Mouse (Mus musculus): ENCODE measurements around the gene Ccl22. TPM values are rescaled to one million over a fixed set of nuclear protein-coding genes. Genes with fewer than 3 reads are reported as not detected.

Gene Ccl22
- polyA plus RNA-seq (2015; fragmentation: Nextera tagmentation; extraction: Ambion mirVana), result not detected in 2 replicates

- peaks cover 10% of the 10 kb centered on the region; the same call in 1 of the 2 replicates for H3K27me3 ChIP-seq (replicated peaks)
- no peaks in the 10 kb centered on the region for H3K4me1 ChIP-seq
- H3K4me2 ChIP-seq, result no peak within 1 kb of the TSS
- no peaks in the 10 kb centered on the region for H3K36me3 ChIP-seq
- 82% methylated on average over 7 of the region's 7 CpGs for WGBS
- H3K9me3 ChIP-seq, result peaks cover 2% of the 10 kb centered on the region; the same call in 1 of the 2 replicates
- H3K4me3 ChIP-seq, result no peak within 1 kb of the TSS
- H3K9ac ChIP-seq, result no peak within 1 kb of the TSS
- no peak within 1 kb of the TSS for H3K27ac ChIP-seq (replicated peaks)
- no peak for ATAC-seq (ENCODE audit: extremely low read depth, insufficient number of reproducible peaks, low FRiP score, low TSS enrichment)
Measured at GRCm38 (mm10) chr8:94745476-94746184, at the start of gene Ccl22. Gene Ccl22 (plus strand): TSS chr8:94745590.

- ATAC-seq (ENCODE audit: extremely low read depth, insufficient number of reproducible peaks, low FRiP score, low TSS enrichment), result no peak
- peak within 1 kb of the TSS; percentile 53 for H3K4me3 ChIP-seq
- no peaks in the 10 kb centered on the region for H3K36me3 ChIP-seq
- peaks cover 15% of the 10 kb centered on the region for H3K4me1 ChIP-seq
- H3K9me3 ChIP-seq, result no peaks in the 10 kb centered on the region
- H3K9ac ChIP-seq, result peak within 1 kb of the TSS; percentile 65
- H3K27ac ChIP-seq (replicated peaks), result no peak within 1 kb of the TSS
- H3K27me3 ChIP-seq (replicated peaks), result peaks cover 77% of the 10 kb centered on the region
- WGBS, result 1% methylated on average over 41 of the region's 41 CpGs
- peak within 1 kb of the TSS; percentile 79 for H3K4me2 ChIP-seq
Measured at GRCm38 (mm10) chr8:94695994-94696384, 49.4 kb upstream of the Ccl22 start, which contains the start of gene Pllp. Gene Pllp (minus strand): TSS chr8:94696278.

- Histone ChIP-seq H3K4me2 (peak overlapping the region; percentile 79), H3K9me3 (no peaks in the 10 kb centered on the region), H3K4me3 (peak overlapping the region; percentile 53), H3K27ac (replicated peaks) (no peak overlapping the region), H3K9ac (no peak overlapping the region), H3K4me1 (peaks cover 15% of the 10 kb centered on the region), H3K27me3 (replicated peaks) (peaks cover 77% of the 10 kb centered on the region), H3K36me3 (no peaks in the 10 kb centered on the region)
- ATAC-seq (ENCODE audit: extremely low read depth, insufficient number of reproducible peaks, low FRiP score, low TSS enrichment), result no peak
- WGBS, result 54% methylated on average over 3 of the region's 3 CpGs
Measured at GRCm38 (mm10) chr8:94696566-94696965, 48.8 kb upstream of the Ccl22 start.

GRCm38 (mm10) chr8:94697956-94698355 is 47.4 kb upstream of the Ccl22 start:
- H3K4me3 ChIP-seq, result no peak overlapping the region
- H3K27me3 ChIP-seq (replicated peaks), result peaks cover 64% of the 10 kb centered on the region
- H3K27ac ChIP-seq (replicated peaks), result no peak overlapping the region
- H3K4me1 ChIP-seq, result peaks cover 18% of the 10 kb centered on the region
- H3K4me2 ChIP-seq, result no peak overlapping the region
- 67% methylated on average over 6 of the region's 6 CpGs for WGBS
- no peak for ATAC-seq (ENCODE audit: extremely low read depth, insufficient number of reproducible peaks, low FRiP score, low TSS enrichment)
- H3K9ac ChIP-seq, result no peak overlapping the region
- H3K9me3 ChIP-seq, result no peaks in the 10 kb centered on the region
- H3K36me3 ChIP-seq, result no peaks in the 10 kb centered on the region

GRCm38 (mm10) chr8:94699366-94699765 is 46.0 kb upstream of the Ccl22 start:
- peaks cover 19% of the 10 kb centered on the region for H3K4me1 ChIP-seq
- no peaks in the 10 kb centered on the region for H3K9me3 ChIP-seq
- no peaks in the 10 kb centered on the region for H3K36me3 ChIP-seq
- WGBS, result 71% methylated on average over 16 of the region's 16 CpGs
- ATAC-seq (ENCODE audit: extremely low read depth, insufficient number of reproducible peaks, low FRiP score, low TSS enrichment), result no peak
- no peak overlapping the region for H3K4me2 ChIP-seq
- peaks cover 50% of the 10 kb centered on the region for H3K27me3 ChIP-seq (replicated peaks)
- H3K4me3 ChIP-seq, result no peak overlapping the region
- H3K27ac ChIP-seq (replicated peaks), result no peak overlapping the region
- H3K9ac ChIP-seq, result no peak overlapping the region

GRCm38 (mm10) chr8:94700421-94700935 is 44.9 kb upstream of the Ccl22 start:
- no peaks in the 10 kb centered on the region for H3K36me3 ChIP-seq
- H3K27ac ChIP-seq (replicated peaks), result no peak overlapping the region
- peaks cover 39% of the 10 kb centered on the region for H3K27me3 ChIP-seq (replicated peaks)
- WGBS, result 78% methylated on average over 4 of the region's 4 CpGs
- H3K9ac ChIP-seq, result no peak overlapping the region
- no peak for ATAC-seq (ENCODE audit: extremely low read depth, insufficient number of reproducible peaks, low FRiP score, low TSS enrichment)
- H3K4me1 ChIP-seq, result peaks cover 19% of the 10 kb centered on the region
- no peak overlapping the region for H3K4me2 ChIP-seq
- no peak overlapping the region for H3K4me3 ChIP-seq
- no peaks in the 10 kb centered on the region for H3K9me3 ChIP-seq

GRCm38 (mm10) chr8:94702156-94702555 is 43.2 kb upstream of the Ccl22 start:
- WGBS, result 58% methylated on average over 3 of the region's 3 CpGs
- Histone ChIP-seq H3K27me3 (replicated peaks) (peaks cover 22% of the 10 kb centered on the region), H3K4me1 (peaks cover 25% of the 10 kb centered on the region), H3K27ac (replicated peaks) (no peak overlapping the region), H3K4me3 (no peak overlapping the region), H3K9me3 (no peaks in the 10 kb centered on the region), H3K9ac (no peak overlapping the region), H3K36me3 (no peaks in the 10 kb centered on the region), H3K4me2 (peak overlapping the region; percentile 80)
- ATAC-seq (ENCODE audit: extremely low read depth, insufficient number of reproducible peaks, low FRiP score, low TSS enrichment), result no peak

- Histone ChIP-seq H3K9me3 (no peaks in the 10 kb centered on the region), H3K4me1 (peaks cover 29% of the 10 kb centered on the region), H3K36me3 (no peaks in the 10 kb centered on the region), H3K27me3 (replicated peaks) (peaks cover 13% of the 10 kb centered on the region), H3K4me2 (peak overlapping the region; percentile 80), H3K9ac (peak overlapping the region; percentile 76), H3K27ac (replicated peaks) (peak overlapping the region; percentile 17; the same call in 1 of the 2 replicates), H3K4me3 (peak overlapping the region; percentile 66)
- ATAC-seq (ENCODE audit: extremely low read depth, insufficient number of reproducible peaks, low FRiP score, low TSS enrichment), result peak; percentile 64
- WGBS, result 1% methylated on average over 35 of the region's 35 CpGs
Measured at GRCm38 (mm10) chr8:94702844-94703813, 42.3 kb upstream of the Ccl22 start.

GRCm38 (mm10) chr8:94703972-94704668 is 41.3 kb upstream of the Ccl22 start:
- Histone ChIP-seq H3K9ac (peak overlapping the region; percentile 78), H3K27ac (replicated peaks) (no peak overlapping the region), H3K36me3 (no peaks in the 10 kb centered on the region), H3K9me3 (no peaks in the 10 kb centered on the region), H3K4me3 (peak overlapping the region; percentile 66), H3K27me3 (replicated peaks) (peaks cover 7% of the 10 kb centered on the region), H3K4me1 (peaks cover 29% of the 10 kb centered on the region), H3K4me2 (peak overlapping the region; percentile 83)
- ATAC-seq (ENCODE audit: extremely low read depth, insufficient number of reproducible peaks, low FRiP score, low TSS enrichment), result peak; percentile 86
- WGBS, result under 1% methylated on average over 35 of the region's 35 CpGs

GRCm38 (mm10) chr8:94704669-94704984 is 40.8 kb upstream of the Ccl22 start:
- Histone ChIP-seq H3K4me1 (peaks cover 29% of the 10 kb centered on the region), H3K9me3 (no peaks in the 10 kb centered on the region), H3K36me3 (no peaks in the 10 kb centered on the region), H3K9ac (peak overlapping the region; percentile 78), H3K27ac (replicated peaks) (no peak overlapping the region), H3K4me2 (peak overlapping the region; percentile 83), H3K27me3 (replicated peaks) (peaks cover 3% of the 10 kb centered on the region), H3K4me3 (peak overlapping the region; percentile 58)
- 18% methylated on average over 9 of the region's 9 CpGs for WGBS
- no peak for ATAC-seq (ENCODE audit: extremely low read depth, insufficient number of reproducible peaks, low FRiP score, low TSS enrichment)
